Mouse (Mus musculus) layer of hippocampus, postnatal 25 days (tissue): ENCODE data around the gene Ppp1r16b. TPM values are rescaled to one million over a fixed set of nuclear protein-coding genes. Genes with fewer than 3 reads are reported as not detected.
A peak's percentile ranks its signal among the peaks of the same experiment; 100 is the strongest.

Source experiments
- DNase-seq, 2 experiments: peaks; one replicate each; pipeline ENCODE4 v3.0.0; 2022; ENCODE audit warnings: mixed read lengths in 2 of 2, low spot score in 1 of 2; ENCODE audit errors: extremely low spot score in 1 of 2
- total RNA-seq, 2 experiments: library from RNA; stranded (reverse); gene quantifications; 2 replicates each; pipeline ENCODE4 v1.2.3; 2021

The Ppp1r16b gene
- 100 to 1,000 TPM; 138 to 141 TPM for total RNA-seq

- no peak for DNase-seq
Observed at GRCm38 (mm10) chr2:158665098-158665497, at the start of gene Ppp1r16b. TSS of gene Ppp1r16b (plus strand) at chr2:158665398.

GRCm38 (mm10) chr2:158615702-158616101, 49.5 kb upstream of the Ppp1r16b start:
- no peak for DNase-seq

- DNase-seq: no peak
Observed at GRCm38 (mm10) chr2:158616296-158616695, 48.9 kb upstream of the Ppp1r16b start.

- no peak for DNase-seq
Observed at GRCm38 (mm10) chr2:158616790-158617189, 48.4 kb upstream of the Ppp1r16b start.

GRCm38 (mm10) chr2:158624718-158625222, 40.4 kb upstream of the Ppp1r16b start, which contains the start of gene Actr5:
TSS of gene Actr5 (plus strand) at chr2:158624888.
- DNase-seq: peak; percentile 76 to 83

GRCm38 (mm10) chr2:158625231-158625630, 40.0 kb upstream of the Ppp1r16b start:
- peak in 1 of 2 experiments; percentile 39 for DNase-seq

GRCm38 (mm10) chr2:158625697-158626096, 39.5 kb upstream of the Ppp1r16b start:
- no peak for DNase-seq

- no peak for DNase-seq
Observed at GRCm38 (mm10) chr2:158628858-158629257, 36.3 kb upstream of the Ppp1r16b start.

- no peak for DNase-seq
Observed at GRCm38 (mm10) chr2:158629414-158629813, 35.8 kb upstream of the Ppp1r16b start.

GRCm38 (mm10) chr2:158631873-158632272, 33.3 kb upstream of the Ppp1r16b start:
- DNase-seq: no peak

GRCm38 (mm10) chr2:158641869-158642268, 23.3 kb upstream of the Ppp1r16b start:
- peak; percentile 64 to 74 for DNase-seq

- no peak for DNase-seq
Observed at GRCm38 (mm10) chr2:158642587-158642986, 22.6 kb upstream of the Ppp1r16b start.

- no peak for DNase-seq
Observed at GRCm38 (mm10) chr2:158643791-158644190, 21.4 kb upstream of the Ppp1r16b start.

- DNase-seq: no peak
Observed at GRCm38 (mm10) chr2:158651159-158651908, 13.9 kb upstream of the Ppp1r16b start.

GRCm38 (mm10) chr2:158652985-158653384, 12.2 kb upstream of the Ppp1r16b start:
- DNase-seq: peak; percentile 64 to 90

- DNase-seq: no peak
Observed at GRCm38 (mm10) chr2:158654717-158655116, 10.5 kb upstream of the Ppp1r16b start.

- no peak for DNase-seq
Observed at GRCm38 (mm10) chr2:158655806-158656205, 9.4 kb upstream of the Ppp1r16b start.

- DNase-seq: no peak
Observed at GRCm38 (mm10) chr2:158658822-158659221, 6.4 kb upstream of the Ppp1r16b start.

GRCm38 (mm10) chr2:158659346-158659745, 5.9 kb upstream of the Ppp1r16b start:
- DNase-seq: no peak

GRCm38 (mm10) chr2:158666071-158666800, 1.0 kb downstream of the Ppp1r16b start:
- no peak for DNase-seq

- peak; percentile 64 to 72 for DNase-seq
Observed at GRCm38 (mm10) chr2:158667022-158667670, 1.9 kb downstream of the Ppp1r16b start.
